Mouse (Mus musculus) erythroblast, adult 5-6 weeks (primary cell): ENCODE results near the gene Braf. TPM values are rescaled to one million over a fixed set of nuclear protein-coding genes. Genes with fewer than 3 reads are reported as not detected.
"Not testable (repeated sequence)": the region's sequence is repeated elsewhere in the genome, so short reads cannot be mapped to it uniquely, and the experiment has no call there.

Experiments used
- ATAC-seq: replicated peaks from 2 replicates; pipeline ENCODE4 v1.8.0; 2016; ENCODE audit warnings: moderate number of reproducible peaks, mild to moderate bottlenecking, moderate TSS enrichment, inconsistent platforms; ENCODE audit not compliant: poor library complexity, low FRiP score, severe bottlenecking
- total RNA-seq, 2 experiments: library from RNA; stranded (forward) in 1 of 2; stranded (reverse) in 1 of 2; fragments of 150-400 nt in 1 of 2; fragments of 200-764, 138-1000 nt in 1 of 2; gene quantifications; 2 replicates each; pipeline versions ENCODE4 v1.2.3 to v1.2.4; 2015 to 2017; ENCODE audit warnings: low replicate concordance in 2 of 2

Gene Braf
- total RNA-seq (2015; ENCODE audit: low replicate concordance): 24.5 and 25.9 TPM in 2 replicates
- 7.8 and 8.1 TPM in 2 replicates for total RNA-seq (2017; ENCODE audit: low replicate concordance)

GRCm38 (mm10) chr6:39724866-39725711 is at the start of gene Braf:
TSS of gene Braf (minus strand) at chr6:39725463.
- ATAC-seq: peak; percentile 77

- no peak for ATAC-seq
Observed at GRCm38 (mm10) chr6:39775029-39775428, 49.8 kb upstream of the Braf start.

- no peak for ATAC-seq
Observed at GRCm38 (mm10) chr6:39757229-39757628, 32.0 kb upstream of the Braf start.

- no peak for ATAC-seq
Observed at GRCm38 (mm10) chr6:39749881-39750280, 24.6 kb upstream of the Braf start.

GRCm38 (mm10) chr6:39747094-39747493 is 21.8 kb upstream of the Braf start:
- ATAC-seq: no peak

- no peak for ATAC-seq
Observed at GRCm38 (mm10) chr6:39745456-39745855, 20.2 kb upstream of the Braf start.

GRCm38 (mm10) chr6:39739698-39740097 is 14.4 kb upstream of the Braf start:
- not testable (repeated sequence) for ATAC-seq

GRCm38 (mm10) chr6:39728095-39728494 is 2.8 kb upstream of the Braf start:
- ATAC-seq: no peak

- no peak for ATAC-seq
Observed at GRCm38 (mm10) chr6:39726149-39726548, 886 bp upstream of the Braf start.

- ATAC-seq: peak; percentile 68
Observed at GRCm38 (mm10) chr6:39724542-39724865, 759 bp downstream of the Braf start.

- ATAC-seq: peak; percentile 24; the same call in 1 of the 2 replicates
Observed at GRCm38 (mm10) chr6:39724071-39724470, 1.2 kb downstream of the Braf start.

GRCm38 (mm10) chr6:39718567-39718966 is 6.7 kb downstream of the Braf start:
- ATAC-seq: no peak

GRCm38 (mm10) chr6:39717049-39717448 is 8.2 kb downstream of the Braf start:
- ATAC-seq: no peak

- no peak for ATAC-seq
Observed at GRCm38 (mm10) chr6:39714341-39714740, 10.9 kb downstream of the Braf start.

- ATAC-seq: no peak
Observed at GRCm38 (mm10) chr6:39713399-39713798, 11.9 kb downstream of the Braf start.

GRCm38 (mm10) chr6:39705625-39706024 is 19.6 kb downstream of the Braf start:
- no peak for ATAC-seq

- ATAC-seq: no peak
Observed at GRCm38 (mm10) chr6:39693126-39693525, 32.1 kb downstream of the Braf start.

GRCm38 (mm10) chr6:39686839-39687238 is 38.4 kb downstream of the Braf start:
- not testable (repeated sequence) for ATAC-seq

- no peak for ATAC-seq
Observed at GRCm38 (mm10) chr6:39681795-39682194, 43.5 kb downstream of the Braf start.

GRCm38 (mm10) chr6:39680524-39680923 is 44.7 kb downstream of the Braf start:
- no peak for ATAC-seq

- no peak for ATAC-seq
Observed at GRCm38 (mm10) chr6:39678241-39678640, 47.0 kb downstream of the Braf start.

GRCm38 (mm10) chr6:39675081-39675480 is 50.2 kb downstream of the Braf start:
- no peak for ATAC-seq
